Mouse (Mus musculus) heart, postnatal 0 days (tissue): ENCODE data around the gene Hoxb6. TPM values are rescaled to one million over a fixed set of nuclear protein-coding genes. Genes with fewer than 3 reads are reported as not detected.

Source experiments
- ATAC-seq: fragments of 200-750 bp; cut with Nextera tagmentation; 2 replicates; pipeline ENCODE4 v1.8.0; 2017; ENCODE audit warnings: low read depth, moderate number of reproducible peaks, moderate library complexity; ENCODE audit not compliant: insufficient read depth
- DNase-seq: peaks from one replicate; pipeline ENCODE4 v3.0.0-alpha.2; 2016; ENCODE audit warnings: low spot score
- H3K27ac ChIP-seq: fragments of 300-500 bp; sonication (generic); 2 replicates; pipeline ENCODE4 v1.5.1; 2014; ENCODE audit warnings: low read depth, mild to moderate bottlenecking
- H3K27me3 ChIP-seq: fragments of 300-500 bp; sonication (generic); 2 replicates; pipeline ENCODE4 v1.6.1; 2014; ENCODE audit warnings: low read length, mixed read lengths; ENCODE audit not compliant: control insufficient read depth, insufficient read depth
- H3K36me3 ChIP-seq: fragments of 300-500 bp; sonication (generic); replicated peaks from 2 replicates; pipeline ENCODE4 v1.6.1; 2014; ENCODE audit warnings: low read length, mixed read lengths; ENCODE audit not compliant: control insufficient read depth, insufficient read depth
- H3K4me1 ChIP-seq: fragments of 300-500 bp; sonication (generic); 2 replicates; pipeline ENCODE4 v1.6.1; 2014; ENCODE audit warnings: antibody characterized with exemption; ENCODE audit not compliant: control insufficient read depth, insufficient read depth
- H3K4me2 ChIP-seq: fragments of 300-500 bp; sonication (generic); 2 replicates; pipeline ENCODE4 v1.6.1; 2014; ENCODE audit warnings: low read depth, mild to moderate bottlenecking, low read length, moderate library complexity
- H3K4me3 ChIP-seq: fragments of 300-500 bp; sonication (generic); 2 replicates; pipeline ENCODE4 v1.5.1; 2014; ENCODE audit warnings: low read depth, low read length
- H3K9ac ChIP-seq: fragments of 300-500 bp; sonication (generic); replicated peaks from 2 replicates; pipeline ENCODE4 v1.6.1; 2014; ENCODE audit warnings: low read depth, low read length, mixed read lengths
- H3K9me3 ChIP-seq: fragments of 300-500 bp; sonication (generic); replicated peaks from 2 replicates; pipeline ENCODE4 v1.6.1; 2016; ENCODE audit warnings: low read length; ENCODE audit not compliant: control insufficient read depth
- CTCF ChIP-seq: IDR thresholded peaks from 2 replicates; pipeline ENCODE4 v1.5.1; 2016; ENCODE audit warnings: antibody characterized with exemption, control low read depth, low read depth
- EP300 ChIP-seq: IDR thresholded peaks from 2 replicates; pipeline ENCODE4 v1.6.1; 2016; ENCODE audit warnings: antibody characterized with exemption, low read depth
- WGBS: fragments of 180-500 bp; shearing (Covaris S2); extraction: QIAGEN DNeasy Blood & Tissue Kit; methylation state at CpG from one replicate; pipeline ENCODE4 v1.1.7; 2014; 5-methylcytosine and 5-hydroxymethylcytosine counted together
- polyA plus RNA-seq: library from polyadenylated mRNA; unstranded; fragments of >200 nt; fragmentation: Nextera tagmentation; extraction: Ambion mirVana; gene quantifications from 2 replicates; pipeline ENCODE4 v1.2.1, GENCODE M21; 2015
- total RNA-seq: library from RNA; depleted of rRNA; stranded (reverse); fragments of >200 nt; gene quantifications from 2 replicates; pipeline ENCODE4 v1.2.3, GENCODE M21; 2014; ENCODE audit warnings: low replicate concordance

The Hoxb6 gene
- total and polyA plus RNA-seq, 2 experiments from 2014 or later: not detected

DNA sequence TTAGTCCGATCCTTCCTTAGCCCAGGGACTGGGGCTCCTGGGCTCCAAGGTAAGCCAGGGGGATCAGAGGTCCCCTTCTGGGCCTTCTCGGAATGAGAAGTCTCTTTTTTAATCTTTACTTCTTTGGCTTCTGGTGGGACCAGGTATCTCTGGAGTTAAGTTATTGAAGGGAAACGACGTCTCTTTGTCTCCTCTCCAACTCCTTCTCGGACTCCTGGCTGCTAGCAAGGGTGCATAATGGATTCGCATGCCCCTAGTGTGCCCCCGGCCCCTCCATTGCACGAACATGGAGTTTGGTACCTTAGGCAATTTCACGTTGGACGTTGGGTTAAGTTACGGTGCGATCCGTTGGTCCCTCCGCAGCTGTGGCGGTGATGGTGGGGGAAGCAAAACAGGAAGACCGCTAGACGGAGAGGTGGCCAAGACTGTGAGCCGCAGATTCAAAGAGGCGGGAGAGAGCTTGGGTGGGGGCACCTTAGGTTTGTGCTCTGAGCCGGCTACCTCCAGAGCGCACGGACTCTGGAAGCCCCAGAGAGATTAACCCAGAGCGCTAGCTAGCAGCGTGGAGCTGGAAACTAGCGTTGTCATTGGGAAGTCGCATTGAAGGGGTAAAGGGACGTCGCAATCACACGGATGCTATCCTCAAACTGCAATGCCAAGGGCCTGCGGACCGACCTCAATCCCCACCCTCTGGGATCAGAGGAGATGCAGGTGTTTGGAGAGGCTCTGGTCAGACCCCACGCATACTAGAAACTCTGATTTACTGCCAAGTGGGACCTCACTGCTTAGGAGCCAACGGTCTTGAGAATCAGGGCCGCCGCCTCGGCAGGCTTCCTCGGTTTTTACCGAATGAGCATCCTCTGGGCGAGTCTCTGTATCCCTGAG is 36.9 kb upstream of the Hoxb6 start:
- TF ChIP-seq CTCF: no peak
- TF ChIP-seq EP300: no peak
- Histone ChIP-seq H3K27ac (no peak overlapping the region), H3K9me3 (no peaks in the 10 kb centered on the region), H3K27me3 (peaks cover 100% of the 10 kb centered on the region), H3K4me2 (no peak overlapping the region), H3K4me1 (no peaks in the 10 kb centered on the region), H3K4me3 (no peak overlapping the region), H3K36me3 (no peaks in the 10 kb centered on the region), H3K9ac (no peak overlapping the region)
- ATAC-seq (no peak), DNase-seq (no peak)
- WGBS: 2% methylated on average over 39 of the region's 39 CpGs

DNA sequence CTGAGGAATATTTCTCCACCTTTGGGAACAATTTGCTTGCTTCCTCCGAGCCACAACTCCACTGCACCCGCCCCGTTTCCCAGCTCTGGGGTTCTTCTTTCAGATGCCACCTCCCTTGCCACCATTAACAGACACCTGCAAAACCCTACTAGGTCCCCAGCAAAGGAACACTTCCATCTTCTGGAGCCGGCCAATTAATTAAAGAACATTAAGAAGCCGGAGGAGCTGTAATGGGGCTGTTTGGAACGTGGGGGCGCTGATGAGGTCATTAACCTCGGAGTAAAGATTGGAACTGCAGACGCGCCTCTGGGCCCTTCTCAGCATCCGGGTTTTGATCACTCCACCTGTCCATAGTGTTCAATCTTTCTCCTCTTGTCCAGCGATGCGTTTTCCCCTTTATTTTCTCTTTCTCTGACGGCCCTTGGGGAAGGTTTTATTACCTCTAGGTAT is 36.3 kb upstream of the Hoxb6 start:
- no peak for TF ChIP-seq EP300
- TF ChIP-seq CTCF: no peak
- ATAC-seq (no peak), DNase-seq (no peak)
- Histone ChIP-seq H3K9ac (no peak overlapping the region), H3K9me3 (no peaks in the 10 kb centered on the region), H3K27ac (no peak overlapping the region), H3K36me3 (no peaks in the 10 kb centered on the region), H3K4me1 (no peaks in the 10 kb centered on the region), H3K4me3 (no peak overlapping the region), H3K27me3 (peaks cover 100% of the 10 kb centered on the region), H3K4me2 (no peak overlapping the region)
- WGBS: 3% methylated on average over 14 of the region's 14 CpGs

DNA sequence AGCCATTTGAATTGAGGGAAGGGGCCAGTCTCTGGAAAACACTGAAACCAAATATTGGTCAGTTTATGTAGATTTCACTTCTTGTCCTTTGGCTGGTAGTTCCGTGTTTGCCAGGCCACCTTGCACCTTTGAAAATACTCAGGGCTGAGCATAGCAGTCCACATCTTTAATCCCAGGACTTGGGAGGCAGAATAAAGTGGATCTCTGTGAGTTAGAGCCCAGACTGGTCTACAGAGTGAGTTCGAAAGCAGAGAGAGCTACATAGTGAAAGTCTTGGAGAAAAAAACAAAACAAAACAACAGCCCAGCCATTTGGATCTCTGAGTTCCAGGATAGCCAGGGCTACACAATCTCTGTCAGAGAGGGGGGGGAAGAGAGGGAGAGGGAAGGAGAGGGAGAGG is 35.1 kb upstream of the Hoxb6 start:
- Histone ChIP-seq H3K27ac (no peak overlapping the region), H3K27me3 (peaks cover 100% of the 10 kb centered on the region), H3K4me2 (no peak overlapping the region), H3K4me3 (no peak overlapping the region), H3K9ac (no peak overlapping the region), H3K36me3 (no peaks in the 10 kb centered on the region), H3K9me3 (no peaks in the 10 kb centered on the region), H3K4me1 (no peaks in the 10 kb centered on the region)
- no peak for DNase-seq
- WGBS: 25% methylated on average over 2 of the region's 2 CpGs
- TF ChIP-seq CTCF (no peak), EP300 (no peak)
- no peak for ATAC-seq

DNA sequence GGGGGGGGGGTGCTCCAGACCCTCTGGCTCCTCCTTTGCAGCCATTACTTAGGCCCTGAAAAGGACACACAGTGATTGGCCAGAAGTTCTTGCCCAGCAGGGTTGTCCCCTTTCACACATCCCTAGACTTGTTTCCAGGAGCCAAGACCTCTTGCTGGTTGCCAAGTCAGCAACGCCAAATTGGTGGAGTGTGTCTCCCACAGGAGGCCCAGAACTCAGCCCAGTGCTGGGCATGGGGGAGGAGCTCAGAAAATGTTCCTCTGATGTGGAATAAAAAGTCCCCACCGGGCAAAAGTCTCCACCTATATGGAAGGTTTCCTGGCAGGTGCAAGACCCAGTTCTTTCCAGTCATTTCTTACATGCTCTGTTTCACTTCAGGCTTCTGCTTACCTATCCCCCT is 33.2 kb upstream of the Hoxb6 start:
- ATAC-seq (no peak), DNase-seq (no peak)
- no peak overlapping the region for H3K4me3 ChIP-seq
- no peak overlapping the region for H3K27ac ChIP-seq
- no peak overlapping the region for H3K9ac ChIP-seq
- no peaks in the 10 kb centered on the region for H3K4me1 ChIP-seq
- H3K4me2 ChIP-seq: no peak overlapping the region
- H3K9me3 ChIP-seq: no peaks in the 10 kb centered on the region
- no peaks in the 10 kb centered on the region for H3K36me3 ChIP-seq
- TF ChIP-seq EP300 (no peak), CTCF (no peak)
- peaks cover 100% of the 10 kb centered on the region for H3K27me3 ChIP-seq
- whole genome bisulfite sequencing: 5% methylated on average over 2 of the region's 2 CpGs

DNA sequence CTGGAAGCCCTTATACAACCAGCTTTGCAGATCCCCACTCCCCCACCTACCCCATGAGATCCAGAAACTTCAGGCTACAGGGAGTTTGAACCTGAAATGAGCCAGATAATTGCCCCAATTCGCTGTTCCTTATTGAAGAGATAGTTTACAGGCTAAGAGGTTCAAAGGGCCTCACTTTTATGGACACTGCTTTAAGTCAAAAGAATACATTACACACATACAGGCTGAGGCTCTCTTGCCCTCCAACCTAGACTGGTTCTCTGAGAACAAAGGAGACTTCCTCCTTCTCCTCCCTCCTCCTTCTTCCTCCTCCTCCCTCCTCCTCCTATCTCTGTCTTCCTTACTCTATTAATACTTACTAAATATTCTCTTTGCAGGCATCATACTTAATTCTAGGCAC is 32.8 kb upstream of the Hoxb6 start:
- DNase-seq: no peak
- peaks cover 100% of the 10 kb centered on the region for H3K27me3 ChIP-seq
- no peaks in the 10 kb centered on the region for H3K36me3 ChIP-seq

More for the DNA sequence above, 32.8 kb upstream of the Hoxb6 start:
- TF ChIP-seq EP300 (no peak), CTCF (no peak)
- H3K27ac ChIP-seq: no peak overlapping the region
- H3K9ac ChIP-seq: no peak overlapping the region
- no peak overlapping the region for H3K4me2 ChIP-seq
- H3K4me3 ChIP-seq: no peak overlapping the region
- ATAC-seq: no peak
- no peaks in the 10 kb centered on the region for H3K4me1 ChIP-seq
- 11% methylated on average over 1 of the region's 1 CpGs for WGBS
- no peaks in the 10 kb centered on the region for H3K9me3 ChIP-seq
